Mouse (Mus musculus): ENCODE measurements around the gene Coro1c. TPM values are rescaled to one million over a fixed set of nuclear protein-coding genes. Genes with fewer than 3 reads are reported as not detected.
A peak's percentile ranks its signal among the peaks of the same experiment; 100 is the strongest.

Gene Coro1c
- polyA plus RNA-seq, 1 experiment: 202 TPM

GRCm38 (mm10) chr5:113921310-113922166 is 13.0 kb upstream of the Coro1c start:
- DNase-seq (ENCODE audit: low read depth): peak; percentile 83
- TF ChIP-seq CTCF (IDR thresholded peaks at IDR 0.05; ENCODE audit: borderline replicate concordance, extremely low read depth, insufficient read depth, insufficient read length) (no peak), POLR2A (IDR thresholded peaks at IDR 0.05; ENCODE audit: borderline replicate concordance, extremely low read depth, insufficient read depth, insufficient read length, poor library complexity, severe bottlenecking) (no peak)

- TF ChIP-seq CTCF (IDR thresholded peaks at IDR 0.05; ENCODE audit: borderline replicate concordance, extremely low read depth, insufficient read depth, insufficient read length) (no peak), POLR2A (IDR thresholded peaks at IDR 0.05; ENCODE audit: borderline replicate concordance, extremely low read depth, insufficient read depth, insufficient read length, poor library complexity, severe bottlenecking) (no peak)
- DNase-seq (ENCODE audit: low read depth): no peak
Measured at GRCm38 (mm10) chr5:113919060-113919459, 10.5 kb upstream of the Coro1c start.

GRCm38 (mm10) chr5:113918654-113919053 is 10.1 kb upstream of the Coro1c start:
- DNase-seq (ENCODE audit: low read depth): no peak
- TF ChIP-seq CTCF (IDR thresholded peaks at IDR 0.05; ENCODE audit: borderline replicate concordance, extremely low read depth, insufficient read depth, insufficient read length) (no peak), POLR2A (IDR thresholded peaks at IDR 0.05; ENCODE audit: borderline replicate concordance, extremely low read depth, insufficient read depth, insufficient read length, poor library complexity, severe bottlenecking) (no peak)

DNA sequence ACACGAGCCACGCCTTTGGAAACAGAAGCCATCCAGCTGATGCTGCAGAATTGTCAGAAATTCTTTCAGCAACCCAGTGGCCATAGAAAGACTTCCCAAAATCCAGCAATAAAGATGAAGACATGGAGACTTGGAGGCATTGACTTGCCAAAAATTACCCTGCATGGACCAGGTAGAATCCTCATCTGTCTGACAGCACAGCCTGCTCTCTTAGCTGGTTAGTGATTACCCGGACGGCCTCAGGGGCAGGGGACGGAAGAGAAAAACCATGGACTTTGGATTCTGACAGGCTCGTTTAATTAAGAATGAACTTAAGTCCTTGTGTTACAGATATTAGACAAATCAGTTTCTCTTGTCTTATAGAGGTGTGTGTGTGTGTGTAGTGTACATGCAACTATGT is 2.1 kb upstream of the Coro1c start:
- TF ChIP-seq CTCF (IDR thresholded peaks at IDR 0.05; ENCODE audit: borderline replicate concordance, extremely low read depth, insufficient read depth, insufficient read length) (no peak), POLR2A (IDR thresholded peaks at IDR 0.05; ENCODE audit: borderline replicate concordance, extremely low read depth, insufficient read depth, insufficient read length, poor library complexity, severe bottlenecking) (no peak)
- DNase-seq (ENCODE audit: low read depth): no peak

DNA sequence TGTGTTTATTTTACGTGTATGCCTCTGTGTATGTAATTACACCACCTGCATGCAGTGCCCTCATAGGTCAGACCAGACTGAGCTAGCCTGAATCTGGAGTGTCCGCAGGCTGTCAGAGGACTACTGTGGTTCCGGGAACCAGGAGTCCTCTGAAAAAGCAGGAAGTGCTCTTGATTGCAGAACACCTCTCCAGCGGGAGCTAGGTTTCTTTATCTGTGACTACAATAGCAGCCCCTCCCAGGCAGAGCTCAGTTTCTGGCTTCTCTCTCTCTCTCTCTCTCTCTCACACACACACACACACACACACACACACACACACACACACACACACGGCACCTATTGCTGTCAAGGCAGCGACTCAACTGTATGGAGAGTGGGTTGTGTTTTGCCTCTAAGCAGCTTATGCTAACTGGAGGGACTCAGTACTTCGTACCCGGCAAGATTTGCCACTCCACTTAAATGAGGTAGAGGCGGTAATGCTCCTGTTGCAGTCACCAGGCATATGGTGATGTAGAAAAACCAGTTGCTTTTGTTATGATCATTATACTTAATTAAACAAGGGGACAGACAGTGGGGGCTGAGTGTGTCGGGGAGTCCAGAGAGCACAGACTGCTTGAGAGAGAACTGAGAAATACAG is 1.6 kb upstream of the Coro1c start:
- TF ChIP-seq CTCF (IDR thresholded peaks at IDR 0.05; ENCODE audit: borderline replicate concordance, extremely low read depth, insufficient read depth, insufficient read length) (no peak), POLR2A (IDR thresholded peaks at IDR 0.05; ENCODE audit: borderline replicate concordance, extremely low read depth, insufficient read depth, insufficient read length, poor library complexity, severe bottlenecking) (no peak)
- no peak for DNase-seq (ENCODE audit: low read depth)

DNA sequence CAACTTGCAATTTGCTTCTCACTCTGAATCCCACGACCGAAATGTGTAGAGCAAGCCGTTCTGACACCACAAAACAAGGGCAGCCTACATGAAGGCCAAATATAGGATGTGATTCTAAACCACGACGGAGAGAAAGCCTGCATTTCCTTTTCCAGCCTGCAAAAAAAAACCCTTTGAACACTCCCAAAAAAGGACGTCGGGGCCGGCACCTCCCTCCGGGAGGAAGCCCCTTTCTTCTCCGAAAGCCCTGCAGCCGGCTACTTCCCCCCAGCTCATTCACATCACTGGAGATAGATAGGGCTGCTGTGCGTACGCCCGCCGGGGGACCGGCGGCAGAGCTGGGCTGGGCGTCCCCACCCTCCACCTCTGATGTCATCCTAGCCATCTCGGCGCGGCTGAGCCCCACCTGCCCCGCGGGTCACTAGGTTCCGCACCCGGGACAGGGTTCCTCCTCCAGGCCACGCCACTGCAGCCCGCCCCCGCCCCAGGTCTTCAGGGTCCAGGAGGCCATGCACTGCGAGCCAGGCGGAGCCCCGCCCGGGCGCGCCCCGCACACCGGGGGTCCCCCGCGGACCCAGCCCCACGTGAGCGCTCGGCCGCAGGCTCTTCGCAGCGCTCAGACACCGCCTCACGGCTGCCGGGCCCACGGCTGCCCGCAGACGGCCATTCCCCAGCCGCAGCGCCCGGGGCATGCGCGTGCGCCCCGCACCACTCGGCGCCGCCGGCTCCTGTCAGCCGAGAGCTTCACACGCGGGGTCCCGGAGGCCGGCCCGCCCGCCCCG is 581 bp downstream of the Coro1c start:
- DNase-seq (ENCODE audit: low read depth): peak; percentile 71
- 0 out of 2 replicates have a peak, but pooled peaks have one; percentile 12 for TF ChIP-seq POLR2A (IDR thresholded peaks at IDR 0.05; ENCODE audit: borderline replicate concordance, extremely low read depth, insufficient read depth, insufficient read length, poor library complexity, severe bottlenecking)
- no peak for TF ChIP-seq CTCF (IDR thresholded peaks at IDR 0.05; ENCODE audit: borderline replicate concordance, extremely low read depth, insufficient read depth, insufficient read length)

DNA sequence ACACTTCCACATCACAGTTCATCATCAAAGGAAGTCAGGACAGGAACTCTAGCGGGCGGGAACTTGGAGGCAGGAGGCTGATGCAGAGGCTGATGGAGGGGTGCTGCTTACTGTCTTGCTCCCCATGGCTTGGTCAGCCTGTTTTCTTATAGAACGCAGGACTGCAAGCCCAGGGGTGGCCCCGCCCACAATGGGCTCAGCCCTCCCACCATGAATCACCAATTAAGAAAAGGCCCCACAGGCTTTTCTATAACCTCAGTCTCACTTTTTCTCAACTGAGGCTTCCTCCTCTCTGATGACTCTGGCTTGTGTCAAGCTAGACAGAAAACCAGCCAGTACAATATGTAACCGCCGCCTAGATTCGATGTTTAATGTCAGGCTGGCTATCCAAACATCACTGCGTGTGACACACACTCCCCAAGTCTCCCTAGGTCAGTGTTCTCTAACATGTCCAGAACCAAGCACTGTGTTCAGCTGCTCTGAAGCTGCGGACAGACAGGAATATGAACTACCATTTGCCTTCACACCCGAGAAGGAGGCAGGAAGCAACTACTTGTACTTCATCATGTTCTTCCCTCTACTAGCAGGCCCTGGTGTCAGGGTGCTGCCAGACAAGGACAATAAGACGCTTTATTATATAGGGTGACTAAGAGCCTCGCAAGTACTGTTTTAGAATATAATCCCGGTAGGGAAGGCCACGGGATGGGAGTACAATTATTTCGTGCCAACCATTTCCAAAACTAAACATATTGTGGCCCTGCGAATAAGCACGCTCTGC is 1.4 kb downstream of the Coro1c start:
- DNase-seq (ENCODE audit: low read depth): peak; percentile 74

GRCm38 (mm10) chr5:113904987-113905386 is 3.6 kb downstream of the Coro1c start:
- TF ChIP-seq POLR2A (IDR thresholded peaks at IDR 0.05; ENCODE audit: borderline replicate concordance, extremely low read depth, insufficient read depth, insufficient read length, poor library complexity, severe bottlenecking): no peak
- no peak for TF ChIP-seq CTCF (IDR thresholded peaks at IDR 0.05; ENCODE audit: borderline replicate concordance, extremely low read depth, insufficient read depth, insufficient read length)
- no peak for DNase-seq (ENCODE audit: low read depth)

More for the DNA sequence above, 1.4 kb downstream of the Coro1c start:
- TF ChIP-seq CTCF (IDR thresholded peaks at IDR 0.05; ENCODE audit: borderline replicate concordance, extremely low read depth, insufficient read depth, insufficient read length) (no peak), POLR2A (IDR thresholded peaks at IDR 0.05; ENCODE audit: borderline replicate concordance, extremely low read depth, insufficient read depth, insufficient read length, poor library complexity, severe bottlenecking) (no peak)

DNA sequence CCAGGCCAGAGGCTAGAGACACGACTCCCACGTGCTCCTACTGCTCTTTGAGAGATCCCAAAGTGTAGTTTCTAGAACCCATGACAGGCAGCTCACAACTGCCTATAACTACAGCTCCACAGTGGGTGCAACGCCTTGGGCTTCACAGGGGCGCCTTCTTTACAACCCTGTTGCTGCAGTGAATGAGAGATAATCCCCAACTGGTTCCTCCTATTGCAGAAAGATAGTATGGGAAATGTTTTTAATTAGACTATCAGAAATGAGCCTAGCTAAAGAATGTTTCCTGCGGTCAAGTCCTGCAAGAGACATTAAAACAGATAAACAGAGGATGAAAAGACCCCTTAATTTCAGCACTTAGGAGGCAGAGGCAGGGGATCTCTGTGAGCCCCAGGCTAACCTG is 5.6 kb downstream of the Coro1c start:
- TF ChIP-seq POLR2A (IDR thresholded peaks at IDR 0.05; ENCODE audit: borderline replicate concordance, extremely low read depth, insufficient read depth, insufficient read length, poor library complexity, severe bottlenecking) (no peak), CTCF (IDR thresholded peaks at IDR 0.05; ENCODE audit: borderline replicate concordance, extremely low read depth, insufficient read depth, insufficient read length) (no peak)
- DNase-seq (ENCODE audit: low read depth): no peak

DNA sequence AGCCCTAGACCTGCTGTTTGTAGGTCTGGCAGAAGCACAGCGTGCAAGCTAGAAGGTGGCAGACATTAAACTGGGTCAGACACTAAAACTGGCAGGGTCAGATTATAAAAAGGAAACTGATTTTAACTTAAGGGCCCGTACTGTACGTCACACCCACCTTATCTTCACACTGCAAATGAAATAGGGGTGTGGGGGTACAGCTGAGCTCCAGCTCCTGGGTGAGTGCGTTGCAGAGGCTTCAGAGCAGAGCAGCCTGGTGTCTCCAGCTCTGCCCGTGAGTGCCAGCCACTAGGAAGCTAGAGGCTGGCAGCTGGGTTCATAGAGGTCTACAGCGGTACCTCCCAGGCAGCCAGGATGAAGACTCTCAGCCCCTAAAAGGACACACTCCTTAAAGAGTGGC is 6.5 kb downstream of the Coro1c start:
- DNase-seq (ENCODE audit: low read depth): no peak
- TF ChIP-seq CTCF (IDR thresholded peaks at IDR 0.05; ENCODE audit: borderline replicate concordance, extremely low read depth, insufficient read depth, insufficient read length) (no peak), POLR2A (IDR thresholded peaks at IDR 0.05; ENCODE audit: borderline replicate concordance, extremely low read depth, insufficient read depth, insufficient read length, poor library complexity, severe bottlenecking) (no peak)
